10 mouse cellular contexts compared by ENCODE assay signal in the genomic region with DNA sequence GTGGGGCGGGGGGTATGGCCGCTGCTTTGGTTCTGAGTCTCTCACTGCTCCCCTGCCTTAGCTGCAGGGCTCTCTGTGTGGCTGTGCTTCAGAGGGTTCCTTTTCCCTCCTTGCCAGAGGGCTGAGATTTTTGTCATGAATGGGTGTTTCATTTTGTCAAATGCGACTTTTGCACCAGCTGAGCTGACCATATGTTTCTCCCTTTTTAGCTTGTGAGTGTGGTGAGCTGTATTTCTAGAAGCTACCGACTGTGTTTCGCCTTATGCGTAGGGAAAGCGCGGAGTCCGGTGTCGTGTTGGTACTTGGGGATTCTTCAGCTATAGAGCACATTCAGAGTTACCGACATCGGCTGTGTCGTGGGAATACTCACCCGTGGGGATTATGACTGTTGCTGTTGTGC.
DNase-seq lines count a peak whose midpoint lies in the region; ATAC-seq and TF ChIP-seq lines count a peak whose summit lies in the region.
"Had no signal": no experiment of that assay in that cellular context is flagged by ENCODE, and none has a peak within 500 bp of the region (broad histone marks: within the 10 kb centered on the region; RNA-seq: fewer than 3 reads in every experiment).

No protein-coding gene starts in this region.

- 0 out of 2 replicates have a peak overlapping the region, but pooled peaks have one; percentile 6 for H3K9ac ChIP-seq in hindbrain, postnatal 0 days (replicated peaks; ENCODE audit: low read length)
- no peak overlapping the region for H3K9ac ChIP-seq in hindbrain, embryonic 12.5 days
- H3K9ac ChIP-seq: intestine, embryonic 15.5 days; lung, embryonic 14.5 days had no signal

- H3K9me3 ChIP-seq in hindbrain, postnatal 0 days (ENCODE audit: low read length) = no peaks in the 10 kb centered on the region
- H3K9me3 ChIP-seq in hindbrain, embryonic 12.5 days (replicated peaks) = no peaks in the 10 kb centered on the region
- H3K9me3 ChIP-seq in heart, embryonic 10.5 days = no peaks in the 10 kb centered on the region
- H3K9me3 ChIP-seq: intestine, embryonic 15.5 days had no signal

- no peak overlapping the region for H3K4me3 ChIP-seq in hindbrain, postnatal 0 days (ENCODE audit: low read length)
- H3K4me3 ChIP-seq in hindbrain, embryonic 12.5 days = no peak overlapping the region
- no peak overlapping the region for H3K4me3 ChIP-seq in heart, embryonic 10.5 days
- H3K4me3 ChIP-seq: intestine, embryonic 15.5 days had no signal

- WGBS in hindbrain, postnatal 0 days = 68% methylated on average over 14 of the region's 14 CpGs
- 92% methylated on average over 14 of the region's 14 CpGs for WGBS in hindbrain, embryonic 12.5 days
- WGBS in heart, embryonic 10.5 days = 92% methylated on average over 14 of the region's 14 CpGs

- peaks cover 24% of the 10 kb centered on the region for H3K4me1 ChIP-seq in hindbrain, postnatal 0 days (ENCODE audit: insufficient read depth, low read length)
- H3K4me1 ChIP-seq in hindbrain, embryonic 12.5 days = peaks cover 41% of the 10 kb centered on the region
- H3K4me1 ChIP-seq in heart, embryonic 10.5 days = peaks cover 48% of the 10 kb centered on the region

- TF ChIP-seq CTCF in hindbrain, postnatal 0 days (IDR thresholded peaks at IDR 0.05; ENCODE audit: low read depth) = no peak

- no peak for ATAC-seq in hindbrain, postnatal 0 days
- ATAC-seq in hindbrain, embryonic 12.5 days (ENCODE audit: low FRiP score) = no peak
- ATAC-seq in granulocyte monocyte progenitor cell, adult 5-6 weeks (replicated peaks; ENCODE audit: poor library complexity, severe bottlenecking) = no peak
- no peak for ATAC-seq in erythroblast, adult 5-6 weeks (replicated peaks; ENCODE audit: low FRiP score, poor library complexity, severe bottlenecking)
- ATAC-seq: intestine, embryonic 15.5 days had no signal

- 0 out of 2 replicates have a peak overlapping the region, but pooled peaks have one; percentile 2 for H3K4me2 ChIP-seq in hindbrain, postnatal 0 days (ENCODE audit: low read depth, low read length)
- H3K4me2 ChIP-seq in hindbrain, embryonic 12.5 days (replicated peaks) = no peak overlapping the region
- H3K4me2 ChIP-seq: intestine, embryonic 15.5 days; lung, embryonic 14.5 days had no signal

- no peak for DNase-seq in hindbrain, postnatal 0 days (ENCODE audit: low spot score)
- DNase-seq in cerebellum, adult 18-20 months = peak; percentile 60 to 65
- peak; percentile 61 to 87 for DNase-seq in frontal cortex, postnatal 36 days (ENCODE audit: low spot score in 2 of 2)
- peak; percentile 78 for DNase-seq in right cerebral cortex, adult 18-20 months
- no peak for DNase-seq in heart, embryonic 10.5 days (ENCODE audit: low spot score)

- no peaks in the 10 kb centered on the region for H3K36me3 ChIP-seq in hindbrain, postnatal 0 days (ENCODE audit: insufficient read depth, low read length)
- no peaks in the 10 kb centered on the region for H3K36me3 ChIP-seq in hindbrain, embryonic 12.5 days
- no peaks in the 10 kb centered on the region; the same call in 1 of the 2 replicates for H3K36me3 ChIP-seq in heart, embryonic 10.5 days
- H3K36me3 ChIP-seq: intestine, embryonic 15.5 days had no signal

- peak overlapping the region; percentile 41; the same call in 1 of the 2 replicates for H3K27ac ChIP-seq in hindbrain, postnatal 0 days
- no peak overlapping the region for H3K27ac ChIP-seq in hindbrain, embryonic 12.5 days
- H3K27ac ChIP-seq in heart, embryonic 10.5 days = no peak overlapping the region
- H3K27ac ChIP-seq: intestine, embryonic 15.5 days had no signal

- H3K27me3 ChIP-seq in hindbrain, postnatal 0 days (ENCODE audit: insufficient read depth, low read length) = no peaks in the 10 kb centered on the region
- H3K27me3 ChIP-seq in hindbrain, embryonic 12.5 days = no peaks in the 10 kb centered on the region
- no peaks in the 10 kb centered on the region for H3K27me3 ChIP-seq in heart, embryonic 10.5 days (ENCODE audit: insufficient read depth, poor library complexity, severe bottlenecking)
- H3K27me3 ChIP-seq: intestine, embryonic 15.5 days had no signal

Comparison
In these comparisons a context has a peak if more than half of its experiments do, and no peak if none do; other contexts are left out.
1. DNase-seq: peak in cerebellum, adult 18-20 months (2 of 2), frontal cortex, postnatal 36 days (2 of 2) and right cerebral cortex, adult 18-20 months (single experiment); none in hindbrain, postnatal 0 days (single experiment) and heart, embryonic 10.5 days (single experiment).